Comparison of ENCODE assay signal across 9 mouse cellular contexts in the genomic region with DNA sequence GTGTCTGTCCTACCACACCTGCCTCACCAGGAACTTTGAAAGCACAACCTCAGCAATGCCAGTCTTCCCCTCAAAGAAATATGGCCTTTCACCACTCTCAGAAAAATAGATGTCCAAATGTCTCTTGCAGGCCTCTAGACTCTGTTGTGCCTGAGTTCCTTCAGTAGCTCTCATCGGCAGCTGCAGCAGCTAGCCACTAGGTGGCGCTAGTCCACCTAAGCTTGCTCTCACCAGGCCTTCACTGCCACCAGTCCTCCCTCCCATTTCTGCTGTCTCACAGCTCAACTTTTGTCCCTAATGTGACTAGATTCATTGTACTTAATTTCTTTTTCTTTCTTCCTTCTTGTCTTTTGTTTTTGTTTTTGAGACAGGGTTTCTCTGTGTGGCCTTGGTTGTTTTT. TPM values are rescaled to one million over a fixed set of nuclear protein-coding genes. Genes with fewer than 3 reads are reported as not detected.
A peak's percentile ranks its signal among the peaks of the same experiment; 100 is the strongest.
DNase-seq lines count a peak whose midpoint lies in the region; ATAC-seq and TF ChIP-seq lines count a peak whose summit lies in the region.
"Had no signal": no experiment of that assay in that cellular context is flagged by ENCODE, and none has a peak within 500 bp of the region (broad histone marks: within the 10 kb centered on the region; RNA-seq: fewer than 3 reads in every experiment).

No protein-coding gene starts in this region.

- H3K36me3 ChIP-seq in intestine, postnatal 0 days (ENCODE audit: control insufficient read depth, insufficient read depth): peaks cover 39% of the 10 kb centered on the region
- peaks cover 48% of the 10 kb centered on the region for H3K36me3 ChIP-seq in limb, embryonic 14.5 days (ENCODE audit: control insufficient read depth, insufficient read depth, low read length)
- peaks cover 11% of the 10 kb centered on the region; the same call in 1 of the 2 replicates for H3K36me3 ChIP-seq in stomach, postnatal 0 days (ENCODE audit: control insufficient read depth, insufficient read depth, low read length)

- H3K9ac ChIP-seq in intestine, postnatal 0 days (ENCODE audit: low read depth, low read length): no peak overlapping the region
- H3K9ac ChIP-seq in limb, embryonic 14.5 days (ENCODE audit: low read depth, low read length, severe bottlenecking): no peak overlapping the region
- no peak overlapping the region for H3K9ac ChIP-seq in stomach, postnatal 0 days (ENCODE audit: low read length)

- no peak for TF ChIP-seq EP300 in stomach, postnatal 0 days (optimal IDR thresholded peaks at IDR 0.05)

- TF ChIP-seq CTCF in cerebellum, adult 2 months (IDR thresholded peaks at IDR 0.05; ENCODE audit: borderline replicate concordance, insufficient read depth, low read depth, low read length): peak; percentile 93
- peak; percentile 98 for TF ChIP-seq CTCF in intestine, postnatal 0 days (IDR thresholded peaks at IDR 0.05; ENCODE audit: low read depth)
- peak; percentile 97 for TF ChIP-seq CTCF in stomach, postnatal 0 days (IDR thresholded peaks at IDR 0.05; ENCODE audit: low read depth)

- H3K27me3 ChIP-seq in cerebellum, adult 2 months (ENCODE audit: control insufficient read depth, insufficient read depth, low read length): no peaks in the 10 kb centered on the region
- no peaks in the 10 kb centered on the region for H3K27me3 ChIP-seq in intestine, postnatal 0 days (replicated peaks; ENCODE audit: control insufficient read depth, insufficient read depth, low read length)
- H3K27me3 ChIP-seq in limb, embryonic 14.5 days (ENCODE audit: control insufficient read depth, insufficient read depth, low read length): no peaks in the 10 kb centered on the region
- H3K27me3 ChIP-seq in stomach, postnatal 0 days (ENCODE audit: control insufficient read depth, insufficient read depth, low read length): no peaks in the 10 kb centered on the region

- no peak for TF ChIP-seq POLR2A in cerebellum, adult 2 months (IDR thresholded peaks at IDR 0.05; ENCODE audit: borderline replicate concordance, insufficient read depth, low read length)
- TF ChIP-seq POLR2A in limb, embryonic 14.5 days (IDR thresholded peaks at IDR 0.05; ENCODE audit: borderline replicate concordance, extremely low read depth, insufficient read depth, insufficient read length): no peak

- ATAC-seq in intestine, postnatal 0 days: no peak
- ATAC-seq in limb, embryonic 14.5 days (ENCODE audit: low FRiP score, low read depth): peak; percentile 47; the same call in 1 of the 2 replicates
- ATAC-seq in stomach, postnatal 0 days (ENCODE audit: low FRiP score, low TSS enrichment): peak; percentile 45; the same call in 1 of the 2 replicates

- H3K4me2 ChIP-seq in intestine, postnatal 0 days (replicated peaks; ENCODE audit: low read depth): no peak overlapping the region
- H3K4me2 ChIP-seq in limb, embryonic 14.5 days (replicated peaks; ENCODE audit: low read depth, low read length, severe bottlenecking): no peak overlapping the region
- H3K4me2 ChIP-seq in stomach, postnatal 0 days (replicated peaks; ENCODE audit: low read depth): no peak overlapping the region

- H3K27ac ChIP-seq in cerebellum, adult 2 months (ENCODE audit: insufficient read depth, low read length): no peak overlapping the region
- H3K27ac ChIP-seq in intestine, postnatal 0 days (ENCODE audit: low read depth, low read length): peak overlapping the region; percentile 50; the same call in 1 of the 2 replicates
- no peak overlapping the region for H3K27ac ChIP-seq in limb, embryonic 14.5 days (replicated peaks; ENCODE audit: low read depth, low read length)
- H3K27ac ChIP-seq in stomach, postnatal 0 days (replicated peaks): no peak overlapping the region

- peaks cover 15% of the 10 kb centered on the region for H3K4me1 ChIP-seq in cerebellum, adult 2 months (ENCODE audit: control insufficient read depth, insufficient read depth, low read length)
- no peaks in the 10 kb centered on the region; the same call in 1 of the 2 replicates for H3K4me1 ChIP-seq in intestine, postnatal 0 days (replicated peaks; ENCODE audit: control insufficient read depth, insufficient read depth, low read length)
- peaks cover 10% of the 10 kb centered on the region for H3K4me1 ChIP-seq in limb, embryonic 14.5 days (ENCODE audit: control insufficient read depth, insufficient read depth, low read length)
- H3K4me1 ChIP-seq in stomach, postnatal 0 days (replicated peaks; ENCODE audit: control insufficient read depth, insufficient read depth): peaks cover 2% of the 10 kb centered on the region; the same call in 1 of the 2 replicates

- no peak overlapping the region for H3K4me3 ChIP-seq in cerebellum, adult 2 months (replicated peaks; ENCODE audit: insufficient read depth, low read depth, low read length)
- H3K4me3 ChIP-seq in intestine, postnatal 0 days (ENCODE audit: low read depth, low read length): no peak overlapping the region
- no peak overlapping the region for H3K4me3 ChIP-seq in limb, embryonic 14.5 days (replicated peaks; ENCODE audit: low read length)
- no peak overlapping the region for H3K4me3 ChIP-seq in stomach, postnatal 0 days (ENCODE audit: low read depth, low read length)
- H3K4me3 ChIP-seq: erythroblast, embryonic 14.5 days had no signal

- H3K9me3 ChIP-seq in intestine, postnatal 0 days (ENCODE audit: control insufficient read depth): no peaks in the 10 kb centered on the region
- no peaks in the 10 kb centered on the region for H3K9me3 ChIP-seq in limb, embryonic 14.5 days (ENCODE audit: control insufficient read depth, low read length)
- no peaks in the 10 kb centered on the region for H3K9me3 ChIP-seq in stomach, postnatal 0 days (ENCODE audit: control insufficient read depth, low read length)

- peak; percentile 49 to 59 for DNase-seq in urinary bladder, adult 18-20 months (ENCODE audit: low spot score in 2 of 2)
- no peak for DNase-seq in urinary bladder, adult 2 months (ENCODE audit: low spot score)
- peak; percentile 78 for DNase-seq in cerebellum, adult 2 months
- peak; percentile 68 to 74 for DNase-seq in frontal cortex, postnatal 14 days (ENCODE audit: low spot score in 2 of 2)
- peak; percentile 94 for DNase-seq in limb, embryonic 14.5 days (ENCODE audit: low spot score)
- peak; percentile 68 to 77 for DNase-seq in natural killer cell, adult 2 months (ENCODE audit: low spot score in 2 of 2)
- peak; percentile 83 for DNase-seq in stomach, postnatal 0 days (ENCODE audit: low spot score)

- 0% methylated on average over 2 of the region's 2 CpGs for WGBS in cerebellum, adult 2 months
- WGBS in intestine, postnatal 0 days: 0% methylated on average over 2 of the region's 2 CpGs
- 0% methylated on average over 2 of the region's 2 CpGs for WGBS in limb, embryonic 14.5 days
- 0% methylated on average over 2 of the region's 2 CpGs for whole genome bisulfite sequencing in stomach, postnatal 0 days

RNA-seq across cellular contexts. Expression of a gene that starts 3.5 kb away (rescaled TPM):
- polyA plus RNA-seq in urinary bladder, adult 2 months (2012; rRNA removed): 95.6 and 103 TPM in 2 replicates
- 98.0 and 102 TPM in 2 replicates for polyA plus RNA-seq in cerebellum, adult 2 months (2012; rRNA removed)
- 93.1 and 93.6 TPM in 2 replicates for polyA plus RNA-seq in intestine, postnatal 0 days (2015; fragmentation: Nextera tagmentation; extraction: Ambion mirVana)
- polyA plus RNA-seq in limb, embryonic 14.5 days (2012; rRNA removed): 87.2 and 112 TPM in 2 replicates
- polyA plus RNA-seq in limb, embryonic 14.5 days (2014; fragmentation: Nextera tagmentation; extraction: Ambion mirVana): 138 and 139 TPM in 2 replicates
- polyA plus RNA-seq in stomach, postnatal 0 days (2015; fragmentation: Nextera tagmentation; extraction: Ambion mirVana): 114 and 117 TPM in 2 replicates

RNA-seq across cellular contexts. Expression of a gene that starts 4.1 kb away (rescaled TPM):
- 35.8 and 45.7 TPM in 2 replicates for polyA plus RNA-seq in urinary bladder, adult 2 months (2012; rRNA removed)
- polyA plus RNA-seq in cerebellum, adult 2 months (2012; rRNA removed): 54.4 and 54.9 TPM in 2 replicates
- 23.0 and 25.5 TPM in 2 replicates for polyA plus RNA-seq in intestine, postnatal 0 days (2015; fragmentation: Nextera tagmentation; extraction: Ambion mirVana)
- polyA plus RNA-seq in limb, embryonic 14.5 days (2012; rRNA removed): 53.2 and 58.4 TPM in 2 replicates
- 36.8 and 38.4 TPM in 2 replicates for polyA plus RNA-seq in limb, embryonic 14.5 days (2014; fragmentation: Nextera tagmentation; extraction: Ambion mirVana)
- polyA plus RNA-seq in stomach, postnatal 0 days (2015; fragmentation: Nextera tagmentation; extraction: Ambion mirVana): 22.3 and 23.6 TPM in 2 replicates

RNA-seq across cellular contexts. Expression of a gene that starts 5.4 kb away (rescaled TPM):
- polyA plus RNA-seq in urinary bladder, adult 2 months (2012; rRNA removed): 41.0 and 47.1 TPM in 2 replicates
- 69.7 and 71.6 TPM in 2 replicates for polyA plus RNA-seq in cerebellum, adult 2 months (2012; rRNA removed)
- 46.6 and 54.9 TPM in 2 replicates for polyA plus RNA-seq in intestine, postnatal 0 days (2015; fragmentation: Nextera tagmentation; extraction: Ambion mirVana)
- polyA plus RNA-seq in limb, embryonic 14.5 days (2012; rRNA removed): 44.9 and 46.9 TPM in 2 replicates
- 46.1 and 47.7 TPM in 2 replicates for polyA plus RNA-seq in limb, embryonic 14.5 days (2014; fragmentation: Nextera tagmentation; extraction: Ambion mirVana)
- 40.2 and 42.2 TPM in 2 replicates for polyA plus RNA-seq in stomach, postnatal 0 days (2015; fragmentation: Nextera tagmentation; extraction: Ambion mirVana)

RNA-seq across cellular contexts. Expression of a gene that starts 6.1 kb away (rescaled TPM):
- polyA plus RNA-seq in urinary bladder, adult 2 months (2012; rRNA removed): 72.9 and 74.8 TPM in 2 replicates
- 34.7 and 35.7 TPM in 2 replicates for polyA plus RNA-seq in cerebellum, adult 2 months (2012; rRNA removed)
- 80.9 and 87.5 TPM in 2 replicates for polyA plus RNA-seq in intestine, postnatal 0 days (2015; fragmentation: Nextera tagmentation; extraction: Ambion mirVana)
- polyA plus RNA-seq in limb, embryonic 14.5 days (2012; rRNA removed): 46.7 and 54.1 TPM in 2 replicates
- polyA plus RNA-seq in limb, embryonic 14.5 days (2014; fragmentation: Nextera tagmentation; extraction: Ambion mirVana): 32.9 and 34.2 TPM in 2 replicates
- polyA plus RNA-seq in stomach, postnatal 0 days (2015; fragmentation: Nextera tagmentation; extraction: Ambion mirVana): 29.1 and 32.6 TPM in 2 replicates

RNA-seq across cellular contexts. Expression of a gene that starts 9.2 kb away (rescaled TPM):
- polyA plus RNA-seq in urinary bladder, adult 2 months (2012; rRNA removed): 0.43 and 1.2 TPM in 2 replicates
- polyA plus RNA-seq in cerebellum, adult 2 months (2012; rRNA removed): 1.3 TPM in 1 of 2 replicates, not detected in the other
- polyA plus RNA-seq in intestine, postnatal 0 days (2015; fragmentation: Nextera tagmentation; extraction: Ambion mirVana): 0.60 TPM in 1 of 2 replicates, not detected in the other
- 0.99 TPM in 1 of 2 replicates, not detected in the other for polyA plus RNA-seq in limb, embryonic 14.5 days (2012; rRNA removed)
- polyA plus RNA-seq in limb, embryonic 14.5 days (2014; fragmentation: Nextera tagmentation; extraction: Ambion mirVana): 0.74 and 1.6 TPM in 2 replicates
- not detected in 2 replicates for polyA plus RNA-seq in stomach, postnatal 0 days (2015; fragmentation: Nextera tagmentation; extraction: Ambion mirVana)
- polyA plus RNA-seq: erythroblast, embryonic 14.5 days had no signal
